Mouse (Mus musculus): ENCODE data around the gene Rasgef1b. TPM values are rescaled to one million over a fixed set of nuclear protein-coding genes. Genes with fewer than 3 reads are reported as not detected.

Rasgef1b gene
- total RNA-seq, 1 experiment from 2014 or later, result 30.5 TPM

DNA sequence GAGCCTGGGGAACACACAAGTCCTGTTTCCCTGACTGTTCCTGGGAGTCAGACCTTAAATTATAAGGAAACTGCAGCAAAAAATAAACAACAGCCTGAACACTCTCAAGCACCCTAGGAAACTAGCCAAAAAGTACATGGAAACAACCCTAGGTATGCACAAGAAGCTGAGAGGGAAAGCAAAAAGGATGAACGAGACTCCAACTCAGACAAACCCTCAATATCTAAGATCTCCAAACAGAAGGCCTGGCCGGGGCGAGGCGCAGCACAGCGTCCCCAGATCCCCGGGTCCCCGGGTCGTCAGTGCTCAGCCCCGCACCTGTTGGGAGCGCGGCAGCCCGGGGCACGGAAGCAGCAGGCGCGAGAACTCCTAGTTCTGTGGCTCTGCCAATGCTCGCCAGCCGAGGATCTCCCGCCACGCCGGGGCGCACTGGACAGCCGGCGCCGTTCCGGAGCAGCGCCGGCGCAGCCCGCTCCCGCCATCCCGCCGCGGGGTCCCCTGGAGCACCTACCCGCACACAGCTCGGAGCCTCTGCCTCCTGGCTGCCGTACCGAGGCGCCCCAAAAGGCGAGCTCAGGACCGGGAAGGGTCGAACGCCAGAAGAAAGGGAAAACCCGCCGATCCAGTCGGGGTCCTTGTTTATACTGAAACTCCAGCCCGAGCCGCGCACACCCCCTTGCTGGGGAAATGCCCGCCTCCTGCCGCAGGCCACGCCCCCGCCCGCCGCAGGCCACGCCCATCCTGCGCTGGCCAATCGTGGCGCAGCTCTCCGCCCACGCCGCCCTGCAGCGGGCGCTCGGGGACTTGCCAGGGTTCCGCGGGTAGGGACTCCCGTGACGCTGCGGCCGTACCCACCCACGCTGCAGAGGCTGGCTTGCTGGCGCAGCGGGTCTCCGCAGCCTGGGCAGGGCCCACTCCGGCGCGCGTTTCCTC lies 476.4 kb downstream of the Rasgef1b start:
- ATAC-seq (replicated peaks in 1 of 2; ENCODE audit: insufficient read depth in 1 of 2, low FRiP score in 2 of 2, low TSS enrichment in 1 of 2, low read depth in 1 of 2, poor library complexity in 2 of 2, severe bottlenecking in 2 of 2), result peak; percentile 75 to 88

DNA sequence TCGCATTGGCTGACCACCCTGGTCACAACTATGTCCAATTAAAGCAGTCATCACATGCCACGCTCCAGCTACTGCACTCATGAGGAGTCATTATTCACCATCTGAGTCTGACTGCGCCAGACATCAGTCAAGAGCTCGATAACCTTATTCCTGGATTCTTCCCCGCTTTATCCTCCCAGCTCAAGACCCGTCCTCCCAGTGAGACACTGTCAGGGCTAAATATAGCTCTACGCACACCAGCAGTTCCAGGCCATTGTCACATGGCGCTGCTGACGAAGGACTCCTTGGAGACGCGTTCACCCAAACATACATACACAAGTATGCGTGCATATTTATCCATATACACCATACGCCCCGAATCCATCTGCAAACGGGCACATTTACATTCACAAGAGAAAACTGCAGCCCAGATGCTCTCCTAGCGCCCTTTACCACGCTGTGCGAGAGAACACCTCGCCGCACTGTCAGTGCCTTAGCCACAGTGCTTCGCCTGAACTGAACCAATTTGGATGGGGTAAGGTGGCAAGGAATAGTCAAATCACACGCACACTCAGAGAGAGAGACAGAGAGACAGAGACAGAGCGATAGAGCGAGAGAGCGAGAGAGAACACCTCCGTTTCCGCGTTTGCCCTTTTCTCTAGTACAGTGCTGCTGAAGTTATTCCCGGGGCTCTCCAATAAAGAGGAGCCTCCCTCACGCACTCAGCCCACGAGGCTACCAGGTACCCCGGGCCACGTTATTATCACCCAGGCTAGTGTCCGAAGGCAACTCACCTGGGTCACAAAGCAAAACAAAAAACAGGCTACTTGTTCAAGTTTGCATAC lies 477.3 kb downstream of the Rasgef1b start:
- no peak for ATAC-seq (replicated peaks in 1 of 2; ENCODE audit: insufficient read depth in 1 of 2, low FRiP score in 2 of 2, low TSS enrichment in 1 of 2, low read depth in 1 of 2, poor library complexity in 2 of 2, severe bottlenecking in 2 of 2)

GRCm38 (mm10) chr5:99250820-99251219 lies 478.0 kb downstream of the Rasgef1b start:
- ATAC-seq (replicated peaks in 1 of 2; ENCODE audit: insufficient read depth in 1 of 2, low FRiP score in 2 of 2, low TSS enrichment in 1 of 2, low read depth in 1 of 2, poor library complexity in 2 of 2, severe bottlenecking in 2 of 2), result no peak

- ATAC-seq (replicated peaks in 1 of 2; ENCODE audit: insufficient read depth in 1 of 2, low FRiP score in 2 of 2, low TSS enrichment in 1 of 2, low read depth in 1 of 2, poor library complexity in 2 of 2, severe bottlenecking in 2 of 2), result peak; percentile 30 to 65
Observed at GRCm38 (mm10) chr5:99248501-99248900, 480.4 kb downstream of the Rasgef1b start.

DNA sequence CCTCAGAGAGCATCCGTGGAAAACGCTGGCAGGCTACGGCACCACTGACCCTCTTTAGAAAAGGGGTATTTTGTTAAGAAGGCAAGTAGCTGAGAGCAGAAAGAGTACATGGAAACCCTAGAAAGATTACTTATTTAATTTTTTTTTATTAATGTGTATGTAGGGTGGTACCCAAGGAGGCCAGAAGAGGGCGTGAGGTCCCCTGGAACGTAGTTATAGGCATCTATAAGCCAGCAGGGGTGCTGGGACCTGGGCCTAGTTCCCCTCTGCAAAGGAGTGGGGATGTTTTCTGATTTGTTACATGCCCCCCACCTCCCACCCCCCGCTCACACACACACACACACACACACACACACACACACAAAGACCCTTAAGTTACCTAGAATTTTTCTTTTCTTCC lies 480.9 kb downstream of the Rasgef1b start:
- no peak for ATAC-seq (replicated peaks in 1 of 2; ENCODE audit: insufficient read depth in 1 of 2, low FRiP score in 2 of 2, low TSS enrichment in 1 of 2, low read depth in 1 of 2, poor library complexity in 2 of 2, severe bottlenecking in 2 of 2)

DNA sequence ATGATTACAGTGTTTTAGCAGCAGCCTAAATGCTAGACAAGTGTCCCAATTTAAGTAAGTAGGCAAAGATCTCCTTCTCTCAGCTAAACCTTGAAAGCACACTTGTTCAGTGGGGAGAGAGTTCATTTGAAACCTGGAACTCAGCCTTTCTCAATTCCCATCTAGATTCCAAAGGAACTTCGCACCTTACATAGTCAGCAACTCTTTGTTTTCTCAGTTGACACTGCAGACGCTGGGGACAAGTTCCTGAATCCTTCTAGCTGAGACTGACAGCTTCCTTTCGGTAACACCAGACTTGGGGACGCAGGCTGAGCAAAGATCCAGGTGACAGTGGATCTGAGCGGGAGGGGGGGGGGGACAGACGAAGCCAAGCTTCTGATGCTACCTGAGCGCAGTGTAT lies 481.4 kb downstream of the Rasgef1b start:
- no peak for ATAC-seq (replicated peaks in 1 of 2; ENCODE audit: insufficient read depth in 1 of 2, low FRiP score in 2 of 2, low TSS enrichment in 1 of 2, low read depth in 1 of 2, poor library complexity in 2 of 2, severe bottlenecking in 2 of 2)

GRCm38 (mm10) chr5:99246972-99247371 lies 481.9 kb downstream of the Rasgef1b start:
- no peak for ATAC-seq (replicated peaks in 1 of 2; ENCODE audit: insufficient read depth in 1 of 2, low FRiP score in 2 of 2, low TSS enrichment in 1 of 2, low read depth in 1 of 2, poor library complexity in 2 of 2, severe bottlenecking in 2 of 2)

- ATAC-seq (replicated peaks in 1 of 2; ENCODE audit: insufficient read depth in 1 of 2, low FRiP score in 2 of 2, low TSS enrichment in 1 of 2, low read depth in 1 of 2, poor library complexity in 2 of 2, severe bottlenecking in 2 of 2), result no peak
Observed at GRCm38 (mm10) chr5:99241988-99242740, 486.7 kb downstream of the Rasgef1b start.

GRCm38 (mm10) chr5:99240501-99240900 lies 488.4 kb downstream of the Rasgef1b start:
- no peak for ATAC-seq (replicated peaks in 1 of 2; ENCODE audit: insufficient read depth in 1 of 2, low FRiP score in 2 of 2, low TSS enrichment in 1 of 2, low read depth in 1 of 2, poor library complexity in 2 of 2, severe bottlenecking in 2 of 2)

DNA sequence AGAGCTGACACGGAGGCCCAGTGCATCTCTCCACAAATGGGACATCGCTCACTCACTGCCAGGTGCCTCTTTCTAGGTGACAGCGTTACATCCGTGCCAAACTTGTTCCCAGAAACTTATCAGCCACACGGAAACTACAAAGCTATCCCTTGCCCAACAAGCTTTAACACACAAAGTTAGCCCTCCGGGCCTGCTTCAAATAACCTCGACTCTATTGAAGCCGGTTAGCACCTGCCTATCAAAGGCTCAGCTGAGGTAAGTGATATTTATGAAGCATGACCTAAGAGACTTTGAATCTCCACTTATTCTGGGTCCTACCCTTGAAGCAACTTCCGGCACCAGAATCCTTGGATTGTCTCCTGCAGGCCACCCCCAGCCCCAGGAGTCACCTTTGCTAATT lies 489.2 kb downstream of the Rasgef1b start:
- ATAC-seq (replicated peaks in 1 of 2; ENCODE audit: insufficient read depth in 1 of 2, low FRiP score in 2 of 2, low TSS enrichment in 1 of 2, low read depth in 1 of 2, poor library complexity in 2 of 2, severe bottlenecking in 2 of 2), result no peak

- no peak for ATAC-seq (replicated peaks in 1 of 2; ENCODE audit: insufficient read depth in 1 of 2, low FRiP score in 2 of 2, low TSS enrichment in 1 of 2, low read depth in 1 of 2, poor library complexity in 2 of 2, severe bottlenecking in 2 of 2)
Observed at GRCm38 (mm10) chr5:99238150-99238549, 490.7 kb downstream of the Rasgef1b start.

GRCm38 (mm10) chr5:99236888-99237752 lies 491.7 kb downstream of the Rasgef1b start:
- no peak for ATAC-seq (replicated peaks in 1 of 2; ENCODE audit: insufficient read depth in 1 of 2, low FRiP score in 2 of 2, low TSS enrichment in 1 of 2, low read depth in 1 of 2, poor library complexity in 2 of 2, severe bottlenecking in 2 of 2)

- ATAC-seq (replicated peaks in 1 of 2; ENCODE audit: insufficient read depth in 1 of 2, low FRiP score in 2 of 2, low TSS enrichment in 1 of 2, low read depth in 1 of 2, poor library complexity in 2 of 2, severe bottlenecking in 2 of 2), result no peak
Observed at GRCm38 (mm10) chr5:99236431-99236830, 492.4 kb downstream of the Rasgef1b start.

DNA sequence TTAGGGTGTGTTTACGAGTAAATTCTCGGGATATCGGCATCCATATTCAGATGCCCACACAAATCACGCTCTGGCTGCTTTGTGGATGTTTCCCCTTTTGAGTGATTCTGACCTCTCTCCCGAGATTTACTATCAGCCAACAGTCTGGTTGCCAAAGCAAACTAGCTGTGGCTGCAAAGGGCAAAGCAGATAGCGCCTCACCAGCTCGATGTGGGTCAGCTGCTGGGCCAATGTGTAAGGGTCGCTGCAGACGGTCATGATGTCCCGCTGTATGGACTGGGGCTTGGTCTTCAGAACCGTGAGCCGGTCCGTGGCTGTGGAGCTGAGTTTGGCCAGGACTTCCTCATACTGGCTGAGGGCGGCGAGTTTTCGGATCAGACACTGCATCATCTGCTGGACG lies 494.6 kb downstream of the Rasgef1b start:
- ATAC-seq (replicated peaks in 1 of 2; ENCODE audit: insufficient read depth in 1 of 2, low FRiP score in 2 of 2, low TSS enrichment in 1 of 2, low read depth in 1 of 2, poor library complexity in 2 of 2, severe bottlenecking in 2 of 2), result 0 out of 4 replicates have a peak, but pooled peaks of 1 of the 2 experiments have one; percentile 14

- ATAC-seq (replicated peaks in 1 of 2; ENCODE audit: insufficient read depth in 1 of 2, low FRiP score in 2 of 2, low TSS enrichment in 1 of 2, low read depth in 1 of 2, poor library complexity in 2 of 2, severe bottlenecking in 2 of 2), result no peak
Observed at GRCm38 (mm10) chr5:99233176-99233575, 495.7 kb downstream of the Rasgef1b start.

DNA sequence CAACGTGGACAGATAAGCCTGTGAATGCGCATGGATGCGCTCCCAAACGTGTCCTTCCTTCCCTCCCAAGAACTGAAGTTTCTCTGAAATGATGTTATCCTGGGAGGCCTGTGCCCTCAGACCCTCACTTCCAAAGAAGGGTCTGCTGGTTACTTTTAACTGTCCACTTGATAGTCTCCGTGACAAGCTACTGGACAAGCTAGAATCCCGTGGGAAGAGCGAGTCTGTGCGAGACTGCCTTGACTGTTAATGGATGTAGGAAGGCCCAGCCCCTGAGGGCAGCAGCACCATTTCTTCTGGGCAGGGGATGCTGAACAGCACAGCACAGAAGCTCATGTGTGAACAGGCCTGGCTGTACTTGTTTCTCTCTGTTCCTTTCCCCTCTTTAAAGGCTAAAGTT lies 496.5 kb downstream of the Rasgef1b start:
- no peak for ATAC-seq (replicated peaks in 1 of 2; ENCODE audit: insufficient read depth in 1 of 2, low FRiP score in 2 of 2, low TSS enrichment in 1 of 2, low read depth in 1 of 2, poor library complexity in 2 of 2, severe bottlenecking in 2 of 2)

GRCm38 (mm10) chr5:99230476-99230875 lies 498.4 kb downstream of the Rasgef1b start:
- no peak for ATAC-seq (replicated peaks in 1 of 2; ENCODE audit: insufficient read depth in 1 of 2, low FRiP score in 2 of 2, low TSS enrichment in 1 of 2, low read depth in 1 of 2, poor library complexity in 2 of 2, severe bottlenecking in 2 of 2)
